Mouse (Mus musculus): ENCODE measurements around the gene Cd93.

DNA sequence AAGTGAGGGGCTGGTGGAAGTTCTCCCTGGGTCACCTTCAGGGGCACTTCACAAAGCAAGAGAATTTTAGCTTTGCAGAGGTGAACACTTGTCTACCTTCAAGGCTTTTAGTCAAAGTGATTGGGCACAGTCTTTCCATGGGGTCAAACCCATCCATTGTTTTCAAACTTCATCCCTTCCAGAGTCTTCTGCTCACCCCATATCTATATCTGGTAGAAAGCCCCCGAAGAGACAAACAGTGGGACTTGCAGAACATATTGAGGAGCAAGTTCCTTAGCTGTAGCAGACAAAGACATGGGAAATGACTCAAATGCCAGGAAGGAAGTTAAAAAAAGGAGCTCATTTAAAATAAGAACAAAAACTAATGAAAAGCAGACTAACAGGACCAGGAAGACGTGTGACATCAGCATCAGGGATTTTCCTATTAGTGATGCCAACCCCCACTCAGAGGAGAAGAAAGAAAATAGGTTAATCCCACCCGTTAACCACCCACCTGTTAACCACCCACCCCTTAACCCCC lies 24.6 kb upstream of the Cd93 start:
- TF ChIP-seq CTCF (IDR thresholded peaks at IDR 0.05; ENCODE audit: extremely low read depth, insufficient read depth, insufficient read length, insufficient replicate concordance) (no peak), POLR2A (IDR thresholded peaks at IDR 0.05; ENCODE audit: low read depth, low read length) (no peak)
